Mouse (Mus musculus): ENCODE measurements around the gene Ifi27l2b.

Ifi27l2b gene

GRCm38 (mm10) chr12:103433986-103434731, 22.9 kb downstream of the Ifi27l2b start, which contains the start of gene Ifi27:
Ifi27 (plus strand) TSS chr12:103434211.
- DNase-seq: peak; percentile 90

GRCm38 (mm10) chr12:103433430-103433829, 23.6 kb downstream of the Ifi27l2b start:
- no peak for DNase-seq

- no peak for DNase-seq
Observed at GRCm38 (mm10) chr12:103426710-103427109, 30.3 kb downstream of the Ifi27l2b start.

- DNase-seq: peak; percentile 99
Observed at GRCm38 (mm10) chr12:103425729-103426470, 31.1 kb downstream of the Ifi27l2b start, which contains the start of gene Ddx24. Ddx24 (minus strand) TSS chr12:103425830.

GRCm38 (mm10) chr12:103425016-103425728, 31.9 kb downstream of the Ifi27l2b start:
- no peak for DNase-seq

GRCm38 (mm10) chr12:103408144-103408543, 48.9 kb downstream of the Ifi27l2b start:
- no peak for DNase-seq

GRCm38 (mm10) chr12:103407720-103408119, 49.3 kb downstream of the Ifi27l2b start, which contains the start of gene 9330161L09Rik:
9330161L09Rik (minus strand) TSS chr12:103407820.
- DNase-seq: no peak

GRCm38 (mm10) chr12:103404131-103404530, 52.9 kb downstream of the Ifi27l2b start:
- DNase-seq: no peak

Data from lung, postnatal 10 days (tissue).